Mouse (Mus musculus): Measurements from ENCODE around the gene Acap2. TPM values are rescaled to one million over a fixed set of nuclear protein-coding genes. Genes with fewer than 3 reads are reported as not detected.

Gene Acap2
- total and polyA plus RNA-seq, 3 experiments = 31.5 to 47.4 (median 36.9) TPM

GRCm38 (mm10) chr16:31227746-31228145 is 26.7 kb upstream of the Acap2 start:
- Histone ChIP-seq H3K27me3 (replicated peaks) (no peaks in the 10 kb centered on the region), H3K79me2 (replicated peaks; ENCODE audit: control insufficient read depth, extremely low read depth, insufficient read depth, poor library complexity, severe bottlenecking) (no peaks in the 10 kb centered on the region), H3K27ac (ENCODE audit: insufficient read depth, low read depth) (no peak overlapping the region), H3K36me3 (replicated peaks in 1 of 2; ENCODE audit: control insufficient read depth in 1 of 2, insufficient read depth in 1 of 2, low read length in 1 of 2) (no peaks in the 10 kb centered on the region), H3K9ac (ENCODE audit: insufficient read depth, low read depth) (no peak overlapping the region), H3K4me1 (ENCODE audit: control insufficient read depth in 1 of 2, insufficient read depth in 2 of 2) (no peaks in the 10 kb centered on the region), H3K4me3 (replicated peaks in 1 of 3; ENCODE audit: low read depth in 2 of 3, low read length in 2 of 3, poor library complexity in 1 of 3) (no peak overlapping the region), H3K9me3 (replicated peaks; ENCODE audit: low read length) (peaks cover 6% of the 10 kb centered on the region), H3K4me2 (ENCODE audit: insufficient read depth, low read depth, poor library complexity, severe bottlenecking) (no peak overlapping the region)
- no peak for TF ChIP-seq CHD2 (IDR thresholded peaks at IDR 0.05; ENCODE audit: low read length)
- TF ChIP-seq JUN (IDR thresholded peaks at IDR 0.05; ENCODE audit: insufficient read depth, low read depth, low read length) = no peak
- TF ChIP-seq MYC (IDR thresholded peaks at IDR 0.05; ENCODE audit: low read depth, low read length) = no peak
- no peak for TF ChIP-seq ETS1 (conservative IDR thresholded peaks at IDR 0.05; ENCODE audit: low read depth, low read length)
- TF ChIP-seq MAFK (IDR thresholded peaks at IDR 0.05; ENCODE audit: insufficient replicate concordance, low read length) = no peak
- no peak for TF ChIP-seq MAZ (IDR thresholded peaks at IDR 0.05; ENCODE audit: low read depth, low read length)
- TF ChIP-seq MEF2A (IDR thresholded peaks at IDR 0.05; ENCODE audit: borderline replicate concordance, low read depth, low read length) = no peak
- dilution Hi-C loops (cut with MboI; ENCODE audit: extremely low pct_ligation_motif_present, extremely low pct_unique_long_range_greater_than_20kb, low sequenced_read_pairs) (no loop called here), in situ Hi-C loops (cut with MboI; ENCODE audit: low pct_ligation_motif_present, low pct_unique_long_range_greater_than_20kb, low sequenced_read_pairs) (no loop called here)
- DNase-seq (ENCODE audit: extremely low read depth) = no peak

GRCm38 (mm10) chr16:31215271-31215670 is 14.2 kb upstream of the Acap2 start:
- dilution Hi-C loops (cut with MboI; ENCODE audit: extremely low pct_ligation_motif_present, extremely low pct_unique_long_range_greater_than_20kb, low sequenced_read_pairs) = no loop called here
- DNase-seq (ENCODE audit: extremely low read depth) = no peak
- in situ Hi-C loops (cut with MboI; ENCODE audit: low pct_ligation_motif_present, low pct_unique_long_range_greater_than_20kb, low sequenced_read_pairs) = no loop called here
- Histone ChIP-seq H3K4me1 (ENCODE audit: control insufficient read depth in 1 of 2, insufficient read depth in 2 of 2) (peaks cover 0 to 4% of the 10 kb centered on the region in 2 experiments; a peak in 2 of 4 replicates), H3K36me3 (replicated peaks in 1 of 2; ENCODE audit: control insufficient read depth in 1 of 2, insufficient read depth in 1 of 2, low read length in 1 of 2) (no peaks in the 10 kb centered on the region), H3K79me2 (replicated peaks; ENCODE audit: control insufficient read depth, extremely low read depth, insufficient read depth, poor library complexity, severe bottlenecking) (no peaks in the 10 kb centered on the region), H3K27me3 (replicated peaks) (no peaks in the 10 kb centered on the region), H3K4me3 (replicated peaks in 1 of 3; ENCODE audit: low read depth in 2 of 3, low read length in 2 of 3, poor library complexity in 1 of 3) (no peak overlapping the region), H3K9me3 (replicated peaks; ENCODE audit: low read length) (peaks cover 16% of the 10 kb centered on the region), H3K27ac (ENCODE audit: insufficient read depth, low read depth) (no peak overlapping the region), H3K4me2 (ENCODE audit: insufficient read depth, low read depth, poor library complexity, severe bottlenecking) (no peak overlapping the region), H3K9ac (ENCODE audit: insufficient read depth, low read depth) (no peak overlapping the region)
- TF ChIP-seq MAZ (IDR thresholded peaks at IDR 0.05; ENCODE audit: low read depth, low read length) = no peak

- TF ChIP-seq POLR2AphosphoS2 (IDR thresholded peaks at IDR 0.05; ENCODE audit: low read depth, low read length) (no peak), ETS1 (conservative IDR thresholded peaks at IDR 0.05; ENCODE audit: low read depth, low read length) (no peak), ZKSCAN1 (IDR thresholded peaks at IDR 0.05; ENCODE audit: borderline replicate concordance, low read depth, low read length) (no peak)
- no peaks in the 10 kb centered on the region for H3K79me2 ChIP-seq (replicated peaks; ENCODE audit: control insufficient read depth, extremely low read depth, insufficient read depth, poor library complexity, severe bottlenecking)
- H3K27me3 ChIP-seq (replicated peaks) = no peaks in the 10 kb centered on the region
- H3K9me3 ChIP-seq (replicated peaks; ENCODE audit: low read length) = peaks cover 16% of the 10 kb centered on the region
- DNase-seq (ENCODE audit: extremely low read depth) = no peak
- no peak overlapping the region for H3K4me2 ChIP-seq (ENCODE audit: insufficient read depth, low read depth, poor library complexity, severe bottlenecking)
- H3K27ac ChIP-seq (ENCODE audit: insufficient read depth, low read depth) = no peak overlapping the region
- no peak overlapping the region for H3K9ac ChIP-seq (ENCODE audit: insufficient read depth, low read depth)
- dilution Hi-C loops (cut with MboI; ENCODE audit: extremely low pct_ligation_motif_present, extremely low pct_unique_long_range_greater_than_20kb, low sequenced_read_pairs) = no loop called here
- no peak overlapping the region for H3K4me3 ChIP-seq (replicated peaks in 1 of 3; ENCODE audit: low read depth in 2 of 3, low read length in 2 of 3, poor library complexity in 1 of 3)
- H3K4me1 ChIP-seq (ENCODE audit: control insufficient read depth in 1 of 2, insufficient read depth in 2 of 2) = peaks cover 0 to 4% of the 10 kb centered on the region in 2 experiments; a peak in 2 of 4 replicates
- in situ Hi-C loops (cut with MboI; ENCODE audit: low pct_ligation_motif_present, low pct_unique_long_range_greater_than_20kb, low sequenced_read_pairs) = no loop called here
- no peaks in the 10 kb centered on the region for H3K36me3 ChIP-seq (replicated peaks in 1 of 2; ENCODE audit: control insufficient read depth in 1 of 2, insufficient read depth in 1 of 2, low read length in 1 of 2)
Observed at GRCm38 (mm10) chr16:31213463-31213862, 12.4 kb upstream of the Acap2 start.

Data from CH12.LX (cell line).